Mouse (Mus musculus) stomach, embryonic 15.5 days (tissue): ENCODE data around the gene Ptpn4. TPM values are rescaled to one million over a fixed set of nuclear protein-coding genes. Genes with fewer than 3 reads are reported as not detected.

Experiments used
- ATAC-seq: fragments of 200-750 bp; cut with Nextera tagmentation; 2 replicates; pipeline ENCODE4 v1.8.0; 2017; ENCODE audit warnings: low read depth, moderate number of reproducible peaks, moderate TSS enrichment; ENCODE audit not compliant: insufficient read depth, low FRiP score
- H3K27ac ChIP-seq: fragments of 300-500 bp; sonication (generic); 2 replicates; pipeline ENCODE4 v1.5.1; 2015; ENCODE audit warnings: mild to moderate bottlenecking, inconsistent platforms
- H3K27me3 ChIP-seq: fragments of 300-500 bp; sonication (generic); replicated peaks from 2 replicates; pipeline ENCODE4 v1.6.1; 2015; ENCODE audit warnings: inconsistent platforms
- H3K36me3 ChIP-seq: fragments of 300-500 bp; sonication (generic); 2 replicates; pipeline ENCODE4 v1.6.1; 2015; ENCODE audit warnings: inconsistent platforms
- H3K4me1 ChIP-seq: fragments of 300-500 bp; sonication (generic); 2 replicates; pipeline ENCODE4 v1.6.1; 2015; ENCODE audit warnings: inconsistent platforms
- H3K4me2 ChIP-seq: fragments of 300-500 bp; sonication (generic); 2 replicates; pipeline ENCODE4 v1.6.1; 2015; ENCODE audit warnings: mild to moderate bottlenecking, inconsistent platforms
- H3K4me3 ChIP-seq: fragments of 300-500 bp; sonication (generic); replicated peaks from 2 replicates; pipeline ENCODE4 v1.5.1; 2015; ENCODE audit warnings: inconsistent platforms
- H3K9ac ChIP-seq: fragments of 300-500 bp; sonication (generic); 2 replicates; pipeline ENCODE4 v1.6.1; 2015; ENCODE audit warnings: inconsistent platforms
- H3K9me3 ChIP-seq: fragments of 300-500 bp; sonication (generic); 2 replicates; pipeline ENCODE4 v1.6.1; 2016; ENCODE audit warnings: inconsistent platforms
- WGBS: fragments of 180-500 bp; shearing (Covaris S2); methylation state at CpG from one replicate; pipeline ENCODE4 v1.1.7; 2015; 5-methylcytosine and 5-hydroxymethylcytosine counted together
- polyA plus RNA-seq: library from polyadenylated mRNA; unstranded; fragments of >200 nt; fragmentation: Nextera tagmentation; extraction: Ambion mirVana; gene quantifications from 2 replicates; pipeline ENCODE4 v1.2.1, GENCODE M21; 2015

The Ptpn4 gene
- polyA plus RNA-seq, 1 experiment from 2014 or later = 5.5 TPM

GRCm38 (mm10) chr1:119849146-119849935 is 11.9 kb upstream of the Ptpn4 start:
- no peaks in the 10 kb centered on the region for H3K27me3 ChIP-seq
- H3K4me1 ChIP-seq = no peaks in the 10 kb centered on the region
- no peaks in the 10 kb centered on the region for H3K36me3 ChIP-seq
- 92% methylated on average over 12 of the region's 12 CpGs for WGBS
- no peaks in the 10 kb centered on the region for H3K9me3 ChIP-seq
- H3K27ac ChIP-seq = no peak overlapping the region
- no peak for ATAC-seq
- H3K4me3 ChIP-seq = no peak overlapping the region
- H3K4me2 ChIP-seq = no peak overlapping the region
- no peak overlapping the region for H3K9ac ChIP-seq

- 67% methylated on average over 4 of the region's 4 CpGs for WGBS
- Histone ChIP-seq H3K27ac (no peak overlapping the region), H3K4me3 (no peak overlapping the region), H3K9me3 (no peaks in the 10 kb centered on the region), H3K36me3 (no peaks in the 10 kb centered on the region), H3K4me1 (no peaks in the 10 kb centered on the region), H3K27me3 (no peaks in the 10 kb centered on the region), H3K9ac (no peak overlapping the region), H3K4me2 (no peak overlapping the region)
- ATAC-seq = no peak
Observed at GRCm38 (mm10) chr1:119845321-119845720, 7.9 kb upstream of the Ptpn4 start.

GRCm38 (mm10) chr1:119843121-119843520 is 5.7 kb upstream of the Ptpn4 start:
- H3K27me3 ChIP-seq = no peaks in the 10 kb centered on the region
- WGBS = 86% methylated on average over 3 of the region's 3 CpGs
- no peak for ATAC-seq
- H3K4me2 ChIP-seq = no peak overlapping the region
- no peaks in the 10 kb centered on the region for H3K36me3 ChIP-seq
- H3K9me3 ChIP-seq = no peaks in the 10 kb centered on the region
- H3K27ac ChIP-seq = no peak overlapping the region
- H3K4me1 ChIP-seq = no peaks in the 10 kb centered on the region
- no peak overlapping the region for H3K9ac ChIP-seq
- H3K4me3 ChIP-seq = no peak overlapping the region

GRCm38 (mm10) chr1:119838241-119838640 is 828 bp upstream of the Ptpn4 start:
- H3K4me3 ChIP-seq = no peak overlapping the region
- 39% methylated on average over 3 of the region's 3 CpGs for WGBS

GRCm38 (mm10) chr1:119836479-119837015 is 866 bp downstream of the Ptpn4 start:
- no peaks in the 10 kb centered on the region for H3K36me3 ChIP-seq
- H3K27me3 ChIP-seq = no peaks in the 10 kb centered on the region
- under 1% methylated on average over 30 of the region's 31 CpGs for WGBS
- peak overlapping the region; percentile 88 for H3K27ac ChIP-seq
- H3K4me3 ChIP-seq = peak overlapping the region; percentile 81
- H3K9ac ChIP-seq = peak overlapping the region; percentile 84
- ATAC-seq = 0 out of 2 replicates have a peak, but pooled peaks have one; percentile 0
- H3K9me3 ChIP-seq = no peaks in the 10 kb centered on the region
- peak overlapping the region; percentile 64 for H3K4me2 ChIP-seq
- no peaks in the 10 kb centered on the region for H3K4me1 ChIP-seq

More at GRCm38 (mm10) chr1:119838241-119838640, 828 bp upstream of the Ptpn4 start:
- Histone ChIP-seq H3K36me3 (no peaks in the 10 kb centered on the region), H3K9me3 (no peaks in the 10 kb centered on the region), H3K27me3 (no peaks in the 10 kb centered on the region), H3K27ac (no peak overlapping the region), H3K4me2 (no peak overlapping the region), H3K4me1 (no peaks in the 10 kb centered on the region), H3K9ac (no peak overlapping the region)
- no peak for ATAC-seq

- ATAC-seq = no peak
- Histone ChIP-seq H3K4me1 (no peaks in the 10 kb centered on the region), H3K27me3 (no peaks in the 10 kb centered on the region), H3K9me3 (no peaks in the 10 kb centered on the region), H3K4me3 (peak overlapping the region; percentile 81), H3K36me3 (no peaks in the 10 kb centered on the region), H3K27ac (no peak overlapping the region), H3K4me2 (peak overlapping the region; percentile 64), H3K9ac (peak overlapping the region; percentile 84; the same call in 1 of the 2 replicates)
- 14% methylated on average over 9 of the region's 9 CpGs for WGBS
Observed at GRCm38 (mm10) chr1:119835726-119836478, 1.5 kb downstream of the Ptpn4 start.

- H3K4me3 ChIP-seq = no peak overlapping the region
- H3K27me3 ChIP-seq = no peaks in the 10 kb centered on the region
- 83% methylated on average over 1 of the region's 1 CpGs for WGBS
- H3K4me2 ChIP-seq = no peak overlapping the region
- H3K9ac ChIP-seq = no peak overlapping the region
- H3K4me1 ChIP-seq = no peaks in the 10 kb centered on the region
- H3K27ac ChIP-seq = no peak overlapping the region
- ATAC-seq = no peak
- H3K36me3 ChIP-seq = no peaks in the 10 kb centered on the region
- H3K9me3 ChIP-seq = no peaks in the 10 kb centered on the region
Observed at GRCm38 (mm10) chr1:119828160-119828559, 9.3 kb downstream of the Ptpn4 start.

- Histone ChIP-seq H3K9me3 (no peaks in the 10 kb centered on the region), H3K4me3 (no peak overlapping the region), H3K4me2 (no peak overlapping the region), H3K36me3 (no peaks in the 10 kb centered on the region), H3K4me1 (no peaks in the 10 kb centered on the region), H3K27me3 (no peaks in the 10 kb centered on the region), H3K9ac (no peak overlapping the region), H3K27ac (no peak overlapping the region)
- no peak for ATAC-seq
- 51% methylated on average over 1 of the region's 1 CpGs for WGBS
Observed at GRCm38 (mm10) chr1:119818704-119819103, 18.7 kb downstream of the Ptpn4 start.

GRCm38 (mm10) chr1:119807707-119808106 is 29.7 kb downstream of the Ptpn4 start:
- no peak for ATAC-seq
- no peaks in the 10 kb centered on the region for H3K4me1 ChIP-seq
- no peaks in the 10 kb centered on the region for H3K36me3 ChIP-seq
- no peaks in the 10 kb centered on the region for H3K9me3 ChIP-seq
- H3K27me3 ChIP-seq = no peaks in the 10 kb centered on the region
- H3K4me3 ChIP-seq = no peak overlapping the region
- no peak overlapping the region for H3K9ac ChIP-seq
- no peak overlapping the region for H3K4me2 ChIP-seq
- 100% methylated on average over 1 of the region's 1 CpGs for WGBS
- H3K27ac ChIP-seq = no peak overlapping the region

GRCm38 (mm10) chr1:119805984-119806383 is 31.4 kb downstream of the Ptpn4 start:
- WGBS = 88% methylated on average over 2 of the region's 2 CpGs
- Histone ChIP-seq H3K4me2 (no peak overlapping the region), H3K4me3 (no peak overlapping the region), H3K9me3 (no peaks in the 10 kb centered on the region), H3K4me1 (no peaks in the 10 kb centered on the region), H3K27me3 (no peaks in the 10 kb centered on the region), H3K9ac (no peak overlapping the region), H3K27ac (no peak overlapping the region), H3K36me3 (no peaks in the 10 kb centered on the region)
- no peak for ATAC-seq

- no peak overlapping the region for H3K27ac ChIP-seq
- no peak overlapping the region for H3K4me3 ChIP-seq
- H3K36me3 ChIP-seq = no peaks in the 10 kb centered on the region
- ATAC-seq = no peak
- WGBS = 12% methylated on average over 1 of the region's 1 CpGs
- H3K4me2 ChIP-seq = no peak overlapping the region
- H3K9me3 ChIP-seq = no peaks in the 10 kb centered on the region
- no peaks in the 10 kb centered on the region for H3K27me3 ChIP-seq
- H3K4me1 ChIP-seq = no peaks in the 10 kb centered on the region
- H3K9ac ChIP-seq = no peak overlapping the region
Observed at GRCm38 (mm10) chr1:119804586-119804985, 32.8 kb downstream of the Ptpn4 start.

- Histone ChIP-seq H3K4me3 (no peak overlapping the region), H3K36me3 (no peaks in the 10 kb centered on the region), H3K9ac (no peak overlapping the region), H3K27me3 (no peaks in the 10 kb centered on the region), H3K27ac (no peak overlapping the region), H3K9me3 (no peaks in the 10 kb centered on the region), H3K4me1 (no peaks in the 10 kb centered on the region), H3K4me2 (no peak overlapping the region)
- ATAC-seq = no peak
Observed at GRCm38 (mm10) chr1:119795174-119795573, 42.2 kb downstream of the Ptpn4 start.
